8 mouse cellular contexts compared by ENCODE assay signal in genomic region chr1:120795245-120795644, GRCm38 (mm10).
DNase-seq lines count a peak whose midpoint lies in the region; ATAC-seq and TF ChIP-seq lines count a peak whose summit lies in the region.

No protein-coding gene starts in this region.

- WGBS in embryonic facial prominence, embryonic 13.5 days: 48% methylated on average over 14 of the region's 14 CpGs
- WGBS in limb, embryonic 10.5 days: 61% methylated on average over 14 of the region's 14 CpGs

- no peak overlapping the region for H3K9ac ChIP-seq in embryonic facial prominence, embryonic 13.5 days

- H3K4me2 ChIP-seq in embryonic facial prominence, embryonic 13.5 days: peak overlapping the region; percentile 26

- no peaks in the 10 kb centered on the region for H3K9me3 ChIP-seq in E14TG2a.4 (ENCODE audit: low read length)
- no peaks in the 10 kb centered on the region for H3K9me3 ChIP-seq in embryonic facial prominence, embryonic 13.5 days
- H3K9me3 ChIP-seq in limb, embryonic 10.5 days (replicated peaks): no peaks in the 10 kb centered on the region

- H3K36me3 ChIP-seq in E14TG2a.4 (ENCODE audit: insufficient read depth, low read length): no peaks in the 10 kb centered on the region
- no peaks in the 10 kb centered on the region for H3K36me3 ChIP-seq in embryonic facial prominence, embryonic 13.5 days
- no peaks in the 10 kb centered on the region for H3K36me3 ChIP-seq in limb, embryonic 10.5 days

- no peak overlapping the region for H3K27ac ChIP-seq in embryonic facial prominence, embryonic 13.5 days
- H3K27ac ChIP-seq in limb, embryonic 10.5 days: peak overlapping the region; percentile 26; the same call in 1 of the 2 replicates

- peak; percentile 85 for DNase-seq in heart, adult 11 months
- no peak for DNase-seq in heart, postnatal 36 days
- peak; percentile 70 for DNase-seq in limb, embryonic 10.5 days (ENCODE audit: low spot score)
- DNase-seq in natural killer cell, adult 2 months (ENCODE audit: low spot score in 2 of 2): no peak
- DNase-seq in spleen, postnatal 14 days (ENCODE audit: low spot score in 2 of 2): no peak
- no peak for DNase-seq in thymus, postnatal 14 days

- no peak overlapping the region for H3K4me3 ChIP-seq in E14TG2a.4 (replicated peaks; ENCODE audit: low read length)
- H3K4me3 ChIP-seq in embryonic facial prominence, embryonic 13.5 days: no peak overlapping the region
- H3K4me3 ChIP-seq in limb, embryonic 10.5 days: no peak overlapping the region

- no peaks in the 10 kb centered on the region for H3K4me1 ChIP-seq in E14TG2a.4 (replicated peaks; ENCODE audit: low read depth, low read length)
- peaks cover 7% of the 10 kb centered on the region; the same call in 1 of the 2 replicates for H3K4me1 ChIP-seq in embryonic facial prominence, embryonic 13.5 days
- H3K4me1 ChIP-seq in limb, embryonic 10.5 days: peaks cover 6% of the 10 kb centered on the region; the same call in 1 of the 2 replicates

- peak; percentile 34 for TF ChIP-seq CTCF in E14TG2a.4 (conservative IDR thresholded peaks at IDR 0.05; ENCODE audit: low read length)

- H3K27me3 ChIP-seq in E14TG2a.4 (ENCODE audit: insufficient read depth, low read length): peaks cover 5% of the 10 kb centered on the region; the same call in 1 of the 2 replicates
- H3K27me3 ChIP-seq in embryonic facial prominence, embryonic 13.5 days: no peaks in the 10 kb centered on the region
- no peaks in the 10 kb centered on the region for H3K27me3 ChIP-seq in limb, embryonic 10.5 days (ENCODE audit: low read depth, poor library complexity, severe bottlenecking)

- ATAC-seq in embryonic facial prominence, embryonic 13.5 days (ENCODE audit: insufficient number of reproducible peaks, insufficient read depth, low FRiP score, low TSS enrichment, low read depth): no peak

- intact Hi-C loops in heart, postnatal 36 days (cut with DNase I): no loop called here

Comparison
In these comparisons a context has a peak if more than half of its experiments do, and no peak if none do; other contexts are left out.
1. DNase-seq: peak in heart, adult 11 months (single experiment) and limb, embryonic 10.5 days (single experiment); none in heart, postnatal 36 days (0 of 2), natural killer cell, adult 2 months (0 of 2), spleen, postnatal 14 days (0 of 2) and thymus, postnatal 14 days (single experiment).